Mouse (Mus musculus) stomach, postnatal 0 days (tissue): ENCODE data around the gene Evl.

Experiments
- CTCF ChIP-seq: IDR thresholded peaks from 2 replicates; pipeline ENCODE4 v1.5.1; 2016; ENCODE audit warnings: antibody characterized with exemption, low read depth, mild to moderate bottlenecking, moderate library complexity
- EP300 ChIP-seq: optimal IDR thresholded peaks from 2 replicates; pipeline ENCODE3; 2016; ENCODE audit warnings: antibody characterized with exemption

- no peak for TF ChIP-seq CTCF
- TF ChIP-seq EP300, result no peak
Measured at GRCm38 (mm10) chr12:108701221-108701620, 146.7 kb downstream of the Evl start.
